In genomic region chr1:67386877-67387276, GRCm38 (mm10) we compare ENCODE assay signal across 17 mouse cellular contexts.
"Had no signal": no experiment of that assay in that cellular context is flagged by ENCODE, and none has a peak within 500 bp of the region (broad histone marks: within the 10 kb centered on the region; RNA-seq: fewer than 3 reads in every experiment).

No protein-coding gene starts in this region.

- ATAC-seq: lung, postnatal 0 days; midbrain, embryonic 13.5 days; midbrain, embryonic 15.5 days had no signal

- H3K9ac ChIP-seq: lung, embryonic 15.5 days; midbrain, embryonic 13.5 days; midbrain, embryonic 15.5 days; neural tube, embryonic 12.5 days; stomach, embryonic 15.5 days had no signal

- H3K9me3 ChIP-seq: lung, embryonic 15.5 days; megakaryocyte, embryonic 14.5 days; midbrain, embryonic 13.5 days; midbrain, embryonic 15.5 days; neural tube, embryonic 12.5 days; stomach, embryonic 15.5 days had no signal

- H3K4me1 ChIP-seq: lung, embryonic 15.5 days; megakaryocyte, embryonic 14.5 days; neural tube, embryonic 12.5 days; stomach, embryonic 15.5 days had no signal

- H3K27me3 ChIP-seq: lung, embryonic 15.5 days; megakaryocyte, embryonic 14.5 days; midbrain, embryonic 13.5 days; midbrain, embryonic 15.5 days; neural tube, embryonic 12.5 days; stomach, embryonic 15.5 days had no signal

- DNase-seq: lung, adult 2 months; lung, postnatal 14 days; lung, postnatal 36 days; right cerebral cortex, postnatal 14 days; thymus, adult 2 months; thymus, postnatal 25 days; thymus, postnatal 4 days had no signal

- H3K36me3 ChIP-seq: lung, embryonic 15.5 days; midbrain, embryonic 13.5 days; midbrain, embryonic 15.5 days; neural tube, embryonic 12.5 days; stomach, embryonic 15.5 days had no signal

- H3K4me3 ChIP-seq: lung, embryonic 15.5 days; megakaryocyte, embryonic 14.5 days; midbrain, embryonic 13.5 days; midbrain, embryonic 15.5 days; neural tube, embryonic 12.5 days; stomach, embryonic 15.5 days had no signal

- H3K27ac ChIP-seq: lung, embryonic 15.5 days; macrophage; midbrain, embryonic 13.5 days; midbrain, embryonic 15.5 days; neural tube, embryonic 12.5 days; stomach, embryonic 15.5 days; stomach, postnatal 0 days had no signal

- H3K4me2 ChIP-seq: lung, embryonic 15.5 days; midbrain, embryonic 11.5 days; midbrain, embryonic 13.5 days; midbrain, embryonic 15.5 days; neural tube, embryonic 12.5 days; stomach, embryonic 15.5 days had no signal
